Mouse (Mus musculus) hindbrain, embryonic 14.5 days (tissue): ENCODE results near the gene Pde6h. TPM values are rescaled to one million over a fixed set of nuclear protein-coding genes. Genes with fewer than 3 reads are reported as not detected.

Experiments used
- ATAC-seq: fragments of 200-750 bp; cut with Nextera tagmentation; 2 replicates; pipeline ENCODE4 v1.8.0; 2017; ENCODE audit warnings: moderate number of reproducible peaks, mild to moderate bottlenecking, moderate TSS enrichment, moderate library complexity; ENCODE audit not compliant: low FRiP score
- DNase-seq: peaks from one replicate; pipeline ENCODE4 v3.0.0-alpha.2; 2015; ENCODE audit warnings: low spot score
- H3K27ac ChIP-seq: fragments of 300-500 bp; sonication (generic); 2 replicates; pipeline ENCODE4 v1.5.1; 2014; ENCODE audit warnings: mild to moderate bottlenecking, moderate library complexity
- H3K27me3 ChIP-seq: fragments of 300-500 bp; sonication (generic); 2 replicates; pipeline ENCODE4 v1.6.1; 2014; ENCODE audit warnings: mild to moderate bottlenecking, low read length, mixed read lengths; ENCODE audit not compliant: control insufficient read depth, insufficient read depth
- H3K36me3 ChIP-seq: fragments of 300-500 bp; sonication (generic); replicated peaks from 2 replicates; pipeline ENCODE4 v1.6.1; 2014; ENCODE audit not compliant: control insufficient read depth, insufficient read depth
- H3K4me1 ChIP-seq: fragments of 300-500 bp; sonication (generic); replicated peaks from 2 replicates; pipeline ENCODE4 v1.6.1; 2014; ENCODE audit warnings: antibody characterized with exemption, low read length, mixed read lengths; ENCODE audit not compliant: control insufficient read depth, insufficient read depth
- H3K4me2 ChIP-seq: fragments of 300-500 bp; sonication (generic); replicated peaks from 2 replicates; pipeline ENCODE4 v1.6.1; 2014; ENCODE audit warnings: mild to moderate bottlenecking, moderate library complexity
- H3K4me3 ChIP-seq: fragments of 300-500 bp; sonication (generic); replicated peaks from 2 replicates; pipeline ENCODE4 v1.5.1; 2014; ENCODE audit warnings: mild to moderate bottlenecking, low read length
- H3K9ac ChIP-seq: fragments of 300-500 bp; sonication (generic); 2 replicates; pipeline ENCODE4 v1.6.1; 2014
- H3K9me3 ChIP-seq: fragments of 300-500 bp; sonication (generic); 2 replicates; pipeline ENCODE4 v1.6.1; 2016; ENCODE audit warnings: low read length; ENCODE audit not compliant: control insufficient read depth
- WGBS: fragments of 180-500 bp; shearing (Covaris S2); extraction: QIAGEN DNeasy Blood & Tissue Kit; methylation state at CpG from one replicate; pipeline ENCODE4 v1.1.7; 2014; 5-methylcytosine and 5-hydroxymethylcytosine counted together
- polyA plus RNA-seq: library from polyadenylated mRNA; unstranded; fragments of >200 nt; fragmentation: Nextera tagmentation; extraction: Ambion mirVana; gene quantifications from 2 replicates; pipeline ENCODE4 v1.2.1, GENCODE M21; 2014

Pde6h gene
- polyA plus RNA-seq, 1 experiment from 2014 or later: 0.48 TPM

DNA sequence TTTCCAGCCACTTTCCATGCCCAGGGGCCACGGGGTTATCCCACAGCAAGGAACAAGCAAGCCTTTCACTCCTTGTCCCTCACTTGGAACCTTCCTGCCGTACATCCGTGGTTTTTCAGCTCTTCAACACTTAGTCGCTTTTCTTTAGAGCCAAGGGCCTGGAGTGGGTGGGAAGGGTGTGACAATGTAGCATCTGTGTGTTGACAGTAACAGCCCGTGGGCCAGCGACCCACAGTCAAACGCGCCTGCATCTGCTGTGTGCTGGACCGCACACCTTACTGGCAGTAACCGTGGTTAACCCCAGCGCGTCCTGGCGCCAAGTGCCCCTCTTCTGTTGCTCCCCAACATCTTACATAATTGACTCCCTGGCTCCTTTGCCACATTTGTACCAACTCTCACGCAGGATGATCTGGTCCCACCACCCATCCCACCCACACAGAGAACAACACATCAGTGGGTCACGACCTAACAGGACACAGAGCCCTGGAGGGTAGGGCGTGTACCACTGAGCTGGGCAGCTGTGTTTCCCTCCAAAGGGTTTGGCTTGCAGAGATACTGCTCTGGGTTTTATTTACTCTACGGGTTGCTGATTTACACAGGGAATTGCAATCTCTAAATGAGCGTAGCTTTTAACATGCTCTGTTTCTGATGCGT, 17.2 kb upstream of the Pde6h start:
- Histone ChIP-seq H3K4me3 (no peak overlapping the region), H3K27me3 (no peaks in the 10 kb centered on the region), H3K27ac (no peak overlapping the region), H3K9ac (no peak overlapping the region), H3K36me3 (no peaks in the 10 kb centered on the region), H3K4me2 (no peak overlapping the region), H3K9me3 (no peaks in the 10 kb centered on the region), H3K4me1 (no peaks in the 10 kb centered on the region)
- no peak for DNase-seq
- no peak for ATAC-seq
- 90% methylated on average over 19 of the region's 19 CpGs for WGBS

DNA sequence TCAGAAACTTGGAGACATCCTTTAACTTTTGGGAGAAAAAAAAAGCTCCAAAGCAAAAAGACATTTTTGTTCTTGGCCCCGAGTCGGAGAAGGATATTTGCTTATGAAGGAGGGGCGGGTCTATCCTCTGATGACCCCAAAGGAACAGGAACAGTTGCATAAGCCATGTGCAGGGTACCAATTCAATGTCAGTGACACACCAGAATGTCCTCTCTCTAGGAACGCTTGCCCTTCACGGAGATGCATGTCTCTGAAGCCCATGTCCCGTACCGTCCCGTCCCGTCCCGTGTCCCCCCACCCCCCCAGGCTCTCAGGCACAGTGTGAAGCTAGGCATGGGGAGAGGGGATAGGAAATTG, 16.7 kb upstream of the Pde6h start:
- DNase-seq (no peak), ATAC-seq (no peak)
- Histone ChIP-seq H3K27ac (no peak overlapping the region), H3K27me3 (no peaks in the 10 kb centered on the region), H3K4me3 (no peak overlapping the region), H3K9ac (no peak overlapping the region), H3K4me1 (no peaks in the 10 kb centered on the region), H3K9me3 (no peaks in the 10 kb centered on the region), H3K36me3 (no peaks in the 10 kb centered on the region), H3K4me2 (no peak overlapping the region)
- WGBS: 67% methylated on average over 10 of the region's 10 CpGs

DNA sequence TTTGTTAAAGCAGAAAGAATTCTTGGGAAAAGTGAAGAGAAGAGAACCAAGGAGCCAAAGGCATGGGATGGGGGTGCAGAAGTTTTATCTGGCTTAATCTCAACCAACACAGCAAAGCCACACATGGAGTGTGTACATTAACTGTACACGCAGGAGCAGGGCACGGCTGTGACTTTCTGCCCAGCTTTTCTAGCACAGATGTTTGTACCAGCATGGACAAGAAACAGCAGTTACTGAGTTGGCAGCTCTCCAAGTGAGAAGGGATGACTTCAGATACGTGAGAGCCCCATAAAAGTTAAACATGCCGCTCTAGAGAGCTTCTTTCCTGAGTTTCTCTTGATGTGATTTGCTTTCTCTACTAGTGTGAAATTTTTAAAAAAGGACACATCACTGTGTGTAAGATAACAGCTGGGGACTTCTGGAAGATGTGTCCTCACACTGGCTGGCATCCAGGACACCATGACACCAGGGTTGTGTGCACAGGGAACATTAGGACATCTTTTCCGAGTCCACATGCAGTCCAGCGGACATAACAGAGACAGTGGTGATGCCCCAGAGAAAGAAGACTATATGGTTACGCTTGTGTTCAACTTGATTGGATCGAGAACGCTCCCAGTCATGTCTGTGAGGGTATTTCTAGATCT, 13.3 kb upstream of the Pde6h start:
- ATAC-seq (no peak), DNase-seq (peak; percentile 42)
- Histone ChIP-seq H3K9me3 (no peaks in the 10 kb centered on the region), H3K27ac (no peak overlapping the region), H3K9ac (no peak overlapping the region), H3K4me1 (peaks cover 8% of the 10 kb centered on the region; the same call in 1 of the 2 replicates), H3K36me3 (no peaks in the 10 kb centered on the region), H3K27me3 (no peaks in the 10 kb centered on the region), H3K4me2 (no peak overlapping the region), H3K4me3 (no peak overlapping the region)
- WGBS: 80% methylated on average over 9 of the region's 9 CpGs

DNA sequence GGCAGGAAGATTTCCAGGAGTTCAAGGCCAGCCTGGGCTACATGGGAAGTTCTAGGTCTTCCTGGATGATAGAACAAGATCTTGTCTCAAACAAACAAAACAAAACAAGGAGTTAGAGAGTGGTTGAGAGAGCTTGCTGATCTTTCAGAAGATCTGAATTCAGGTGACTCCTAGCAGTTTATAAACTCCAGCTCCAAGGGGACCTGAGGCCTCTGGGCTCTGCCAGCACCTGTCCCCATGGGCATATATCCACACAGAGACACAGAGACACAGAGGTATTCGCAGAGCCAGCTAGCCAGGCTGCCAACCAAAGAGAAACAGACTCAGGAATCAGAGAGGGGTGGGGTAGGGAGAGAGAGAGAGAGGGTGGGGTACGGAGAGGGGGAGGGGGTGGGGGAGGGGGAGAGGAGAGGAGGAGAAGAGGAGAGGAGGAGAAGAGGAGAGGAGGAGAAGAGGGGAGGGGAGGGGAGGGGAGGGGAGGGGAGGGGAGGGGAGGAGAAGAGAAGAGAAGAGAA, 10.8 kb upstream of the Pde6h start:
- Histone ChIP-seq H3K4me3 (no peak overlapping the region), H3K27ac (no peak overlapping the region), H3K27me3 (no peaks in the 10 kb centered on the region), H3K9ac (no peak overlapping the region), H3K4me1 (peaks cover 8% of the 10 kb centered on the region; the same call in 1 of the 2 replicates), H3K9me3 (no peaks in the 10 kb centered on the region), H3K4me2 (no peak overlapping the region), H3K36me3 (no peaks in the 10 kb centered on the region)
- DNase-seq (no peak), ATAC-seq (no peak)
- WGBS: 91% methylated on average over 1 of the region's 2 CpGs

DNA sequence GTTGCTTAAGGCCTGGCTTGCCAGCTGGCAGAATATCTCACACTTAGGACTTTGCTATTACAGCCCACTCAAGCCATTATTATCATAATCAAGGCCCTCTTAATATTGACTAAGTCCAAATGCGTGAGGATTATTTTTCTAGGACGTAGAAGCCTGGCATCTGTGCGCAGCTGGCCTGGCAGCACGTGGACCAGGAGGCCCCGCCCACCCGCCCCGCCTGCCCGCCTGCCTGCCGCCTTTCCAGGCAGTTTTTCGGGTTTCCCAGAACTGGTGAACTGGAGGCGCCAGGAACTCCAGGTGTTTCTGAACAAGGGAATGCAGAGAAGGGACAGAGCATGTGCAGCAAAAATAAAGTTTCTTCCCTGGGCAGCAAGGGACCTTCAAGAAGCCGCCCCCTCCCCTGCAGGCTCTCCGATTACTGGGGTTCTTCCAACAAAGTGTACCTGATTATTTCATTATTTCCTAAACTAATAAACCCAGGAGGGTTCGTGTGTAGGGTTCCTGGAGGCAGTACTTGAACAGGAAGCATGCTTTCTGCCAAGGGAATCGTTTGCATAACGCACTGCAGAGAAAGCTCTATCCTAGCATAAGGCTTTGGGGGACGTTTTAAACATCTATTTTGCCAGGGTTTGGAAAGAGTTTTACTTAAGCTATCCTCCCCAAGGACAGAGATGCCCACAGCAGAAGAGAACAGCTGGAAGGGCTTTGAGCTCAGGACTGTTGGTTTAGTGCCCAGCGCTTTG, 10.1 kb upstream of the Pde6h start:
- H3K4me2 ChIP-seq: peak overlapping the region; percentile 57
- DNase-seq (no peak), ATAC-seq (peak; percentile 48; the same call in 1 of the 2 replicates)
- no peaks in the 10 kb centered on the region for H3K36me3 ChIP-seq
- no peak overlapping the region for H3K27ac ChIP-seq
- H3K27me3 ChIP-seq: no peaks in the 10 kb centered on the region
- no peak overlapping the region for H3K9ac ChIP-seq
- 19% methylated on average over 18 of the region's 18 CpGs for WGBS
- peaks cover 8% of the 10 kb centered on the region; the same call in 1 of the 2 replicates for H3K4me1 ChIP-seq
- no peaks in the 10 kb centered on the region for H3K9me3 ChIP-seq
- H3K4me3 ChIP-seq: peak overlapping the region; percentile 18; the same call in 1 of the 2 replicates

DNA sequence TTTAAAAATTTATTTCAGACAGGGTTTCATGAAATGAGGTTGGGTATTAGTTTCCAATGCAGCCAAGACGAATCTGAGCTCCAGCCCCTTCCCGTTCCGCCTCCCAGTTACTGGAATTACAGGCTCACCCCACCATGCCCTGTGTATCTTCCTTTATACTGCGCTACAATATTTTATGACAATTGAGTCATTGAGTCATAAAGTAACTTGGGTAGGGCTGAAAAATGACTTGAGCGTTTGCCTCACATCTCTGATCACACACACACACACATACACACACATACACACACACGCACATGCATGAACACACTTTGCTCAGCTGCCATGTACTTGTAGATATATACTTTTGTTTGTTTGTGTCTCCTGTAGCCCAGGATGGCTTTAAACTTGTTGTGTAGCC, 9.4 kb upstream of the Pde6h start:
- no peak overlapping the region for H3K4me2 ChIP-seq
- ATAC-seq: no peak
- WGBS: 96% methylated on average over 6 of the region's 6 CpGs
- no peaks in the 10 kb centered on the region for H3K27me3 ChIP-seq
- no peak overlapping the region for H3K4me3 ChIP-seq
- DNase-seq: no peak
- no peak overlapping the region for H3K27ac ChIP-seq
- H3K9me3 ChIP-seq: no peaks in the 10 kb centered on the region
- no peak overlapping the region for H3K9ac ChIP-seq
- no peaks in the 10 kb centered on the region for H3K36me3 ChIP-seq
- H3K4me1 ChIP-seq: peaks cover 8% of the 10 kb centered on the region; the same call in 1 of the 2 replicates

DNA sequence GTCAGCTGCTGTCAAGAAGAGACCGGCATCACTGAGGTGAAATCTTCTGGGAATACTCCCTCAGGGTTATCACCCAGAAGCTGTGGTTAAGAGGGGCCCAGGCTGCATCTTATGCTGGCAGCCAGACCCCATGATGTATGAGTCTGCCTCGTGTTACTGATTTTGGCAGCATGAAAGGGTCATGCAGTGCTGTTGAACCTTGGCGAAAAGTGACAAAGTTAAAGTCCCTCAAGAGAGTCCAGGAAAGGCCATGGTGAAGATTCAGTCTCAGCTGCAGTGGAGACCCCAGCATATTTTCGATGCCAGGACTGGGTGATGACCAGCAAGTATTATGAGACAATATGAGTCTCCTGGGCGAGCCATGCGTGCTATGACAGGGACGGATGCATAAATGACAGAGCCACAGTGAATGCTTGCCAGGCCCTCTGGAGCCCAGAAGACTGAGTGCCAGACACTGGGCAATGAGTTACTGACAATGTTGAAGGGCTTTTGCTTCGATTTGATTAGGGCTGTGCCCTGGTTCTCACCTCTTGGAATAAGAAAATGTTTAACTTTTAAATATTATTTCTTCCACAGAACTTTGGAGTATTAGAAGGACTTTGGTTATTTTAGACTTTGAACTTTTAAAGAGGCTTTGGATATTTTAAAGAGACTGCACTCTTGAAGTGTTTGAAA, 7.8 kb upstream of the Pde6h start:
- Histone ChIP-seq H3K4me3 (no peak overlapping the region), H3K27me3 (no peaks in the 10 kb centered on the region), H3K27ac (no peak overlapping the region), H3K36me3 (no peaks in the 10 kb centered on the region), H3K4me2 (no peak overlapping the region), H3K9ac (no peak overlapping the region), H3K9me3 (no peaks in the 10 kb centered on the region), H3K4me1 (peaks cover 8% of the 10 kb centered on the region; the same call in 1 of the 2 replicates)
- ATAC-seq (no peak), DNase-seq (no peak)
- WGBS: 93% methylated on average over 8 of the region's 8 CpGs

DNA sequence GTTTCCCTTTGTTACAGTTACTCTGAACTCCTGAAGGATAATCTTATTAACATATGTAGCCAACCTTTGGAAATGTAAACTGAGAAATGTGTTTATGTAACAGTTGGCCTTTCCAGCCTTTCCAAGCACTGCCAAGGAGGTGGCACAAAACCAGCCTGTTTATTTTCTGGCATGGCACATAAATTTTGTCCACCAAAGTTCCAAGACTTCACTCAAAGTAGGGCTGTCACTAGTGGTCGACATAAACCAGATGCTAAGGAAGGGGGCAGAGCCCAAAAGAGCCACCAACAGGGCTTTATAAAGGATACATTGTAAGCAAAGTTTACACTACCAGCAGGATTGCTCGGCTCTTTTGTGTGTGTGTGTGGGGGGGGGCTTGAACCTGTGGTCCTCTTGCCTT, 5.7 kb upstream of the Pde6h start:
- Histone ChIP-seq H3K4me3 (no peak overlapping the region), H3K4me2 (no peak overlapping the region), H3K4me1 (peaks cover 8% of the 10 kb centered on the region; the same call in 1 of the 2 replicates), H3K9me3 (no peaks in the 10 kb centered on the region), H3K36me3 (no peaks in the 10 kb centered on the region), H3K27me3 (no peaks in the 10 kb centered on the region), H3K27ac (no peak overlapping the region), H3K9ac (no peak overlapping the region)
- WGBS: 6% methylated on average over 2 of the region's 2 CpGs
- ATAC-seq (no peak), DNase-seq (no peak)
